Mouse (Mus musculus): Measurements from ENCODE around the gene Ninj2.

DNA sequence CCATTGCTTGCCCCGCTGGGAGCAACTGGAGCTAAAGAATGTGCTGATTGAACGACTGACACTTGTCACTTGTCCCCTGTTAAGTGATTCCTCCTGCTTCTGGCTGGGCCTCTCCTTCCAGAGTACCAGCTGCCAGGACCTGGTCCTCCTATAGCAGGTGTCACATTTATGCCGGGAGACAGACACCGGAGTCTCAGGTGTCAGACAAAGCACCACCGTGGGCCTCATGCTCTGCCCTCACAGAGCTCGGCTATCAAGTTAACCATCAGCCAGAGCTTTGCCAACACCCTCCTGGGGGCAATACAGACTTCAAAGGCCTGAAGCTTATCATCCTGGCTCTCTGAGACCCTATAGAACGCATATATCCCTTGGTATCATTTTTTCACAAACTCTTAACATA lies 142.7 kb downstream of the Ninj2 start:
- TF ChIP-seq GATA1 (IDR thresholded peaks at IDR 0.05; ENCODE audit: borderline replicate concordance, low read length) (no peak), FLI1 (IDR thresholded peaks at IDR 0.05; ENCODE audit: low read length) (no peak)

All from megakaryocyte, embryonic 14.5 days (primary cell).